Mouse (Mus musculus): ENCODE measurements at regions not wholly inside any gene's neighbourhood (a gene's known extent, or its start where the extent isn't known, plus 50 kb on each side); places are given as distances from the start of the nearest gene placed in this dataset.

GRCm38 (mm10) chr5:100982573-100982936, 137.0 kb downstream of the Gpat3 start:
- DNase-seq (ENCODE audit: low read depth): no peak

DNA sequence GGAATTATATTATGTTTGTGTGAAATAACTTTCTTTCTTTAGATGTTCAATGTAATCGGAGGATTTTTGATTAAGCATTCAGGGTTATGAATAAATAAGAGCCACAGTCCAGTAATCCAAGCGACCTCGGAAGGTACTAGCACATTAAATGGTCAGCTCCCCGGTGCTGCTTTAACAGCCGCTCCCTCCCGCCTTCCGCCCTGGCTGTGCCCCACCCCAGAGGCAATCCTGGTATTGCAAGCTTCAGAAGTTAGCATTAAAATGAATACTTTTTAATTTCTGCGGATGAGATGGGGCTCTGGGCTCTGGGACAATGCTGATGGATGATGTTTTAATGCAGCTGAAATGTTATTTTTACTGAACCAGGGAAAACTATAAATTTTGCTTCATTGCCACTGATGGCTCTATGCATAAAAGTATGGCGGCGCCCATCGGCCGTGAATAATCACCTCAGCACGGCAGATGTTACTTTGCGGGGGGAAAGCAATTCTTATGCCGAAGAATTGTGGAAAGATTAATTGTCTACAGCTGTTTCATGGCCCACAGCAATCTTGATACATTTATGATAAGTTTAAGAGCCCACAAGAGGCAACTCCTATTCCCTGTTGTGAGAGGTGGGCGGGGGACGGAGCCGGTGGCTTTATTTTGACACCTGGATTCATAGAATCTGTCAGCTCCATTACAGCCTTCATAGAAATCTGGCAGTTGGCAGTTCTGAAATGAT, 136.5 kb downstream of the Gpat3 start:
- no peak for DNase-seq (ENCODE audit: low read depth)

- no peak for DNase-seq (ENCODE audit: low read depth)
Measured at GRCm38 (mm10) chr5:100976736-100977135, 131.2 kb downstream of the Gpat3 start.

DNA sequence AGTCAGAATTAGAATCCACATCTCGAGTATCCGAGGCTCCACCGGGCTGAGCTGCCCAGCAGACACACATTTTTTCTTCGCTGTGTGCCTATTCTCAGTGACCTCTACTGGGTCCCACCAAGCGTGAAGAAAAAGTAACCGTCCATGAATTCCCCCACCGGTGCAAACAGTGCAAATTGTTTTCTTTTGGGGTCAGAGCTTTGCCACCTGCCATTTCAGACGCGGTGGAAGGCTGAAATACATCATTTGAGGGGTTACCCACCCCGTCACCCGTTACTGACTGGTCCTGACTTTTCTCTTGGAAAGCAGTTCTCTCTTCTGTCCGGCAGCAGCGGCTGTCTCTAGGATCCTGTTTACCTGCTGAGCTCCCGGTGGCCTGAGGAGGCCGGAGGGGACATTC, 105.7 kb downstream of the Gpat3 start:
- DNase-seq (ENCODE audit: low read depth): no peak

Data from 416B (cell line).